Mouse (Mus musculus) testis, adult 2 months (tissue): ENCODE results near the gene Hmmr. TPM values are rescaled to one million over a fixed set of nuclear protein-coding genes. Genes with fewer than 3 reads are reported as not detected.

Source experiments
- H3K27ac ChIP-seq: fragments of 200-500 bp; 2 replicates; pipeline ENCODE4 v1.5.1; 2012; ENCODE audit warnings: low read depth, low read length; ENCODE audit not compliant: control insufficient read depth, insufficient read depth
- H3K27me3 ChIP-seq: fragments of 200-500 bp; 2 replicates; pipeline ENCODE4 v1.6.1; 2012; ENCODE audit warnings: mild to moderate bottlenecking, low read length, moderate library complexity; ENCODE audit not compliant: control insufficient read depth, insufficient read depth
- H3K36me3 ChIP-seq: fragments of 200-500 bp; 2 replicates; pipeline ENCODE4 v1.6.1; 2012; ENCODE audit warnings: mild to moderate bottlenecking, low read length; ENCODE audit not compliant: control insufficient read depth, insufficient read depth
- H3K4me1 ChIP-seq: fragments of 200-500 bp; 2 replicates; pipeline ENCODE4 v1.6.1; 2012; ENCODE audit warnings: low read length; ENCODE audit not compliant: control insufficient read depth, insufficient read depth
- H3K4me3 ChIP-seq: fragments of 200-500 bp; 2 replicates; pipeline ENCODE4 v1.5.1; 2012; ENCODE audit warnings: low read depth, mild to moderate bottlenecking, low read length, moderate library complexity, mixed read lengths; ENCODE audit not compliant: control insufficient read depth
- CTCF ChIP-seq: fragments of 200-500 bp; IDR thresholded peaks from 2 replicates; pipeline ENCODE4 v1.5.1; 2012; ENCODE audit warnings: low read depth, mild to moderate bottlenecking, inconsistent platforms, low read length, moderate library complexity; ENCODE audit not compliant: control insufficient read depth, insufficient read depth, insufficient replicate concordance
- POLR2A ChIP-seq: fragments of 200-500 bp; IDR thresholded peaks from 2 replicates; pipeline ENCODE4 v1.6.1; 2012; ENCODE audit warnings: low read depth, mild to moderate bottlenecking, inconsistent platforms, low read length, moderate library complexity; ENCODE audit not compliant: control insufficient read depth
- polyA plus RNA-seq: library from polyadenylated mRNA; depleted of rRNA; stranded (reverse); fragments of >200 nt; gene quantifications from 2 replicates; pipeline ENCODE4 v1.2.3, GENCODE M21; 2012; rRNA removed

Gene Hmmr
- polyA plus RNA-seq, result 5.0 and 6.8 TPM in 2 replicates

- H3K36me3 ChIP-seq, result no peaks in the 10 kb centered on the region
- peak within 1 kb of the TSS; percentile 83 for H3K27ac ChIP-seq
- 0 out of 2 replicates have a peak, but pooled peaks have one; percentile 31 for TF ChIP-seq POLR2A
- no peak for TF ChIP-seq CTCF
- H3K27me3 ChIP-seq, result no peaks in the 10 kb centered on the region
- peaks cover 4% of the 10 kb centered on the region for H3K4me1 ChIP-seq
- H3K4me3 ChIP-seq, result peak within 1 kb of the TSS; percentile 98
These were observed at the start of gene Hmmr, which contains the start of gene Nudcd2 for GRCm38 (mm10) chr11:40733339-40734174. TSS of gene Hmmr (minus strand) at chr11:40733422. TSS of gene Nudcd2 (plus strand) at chr11:40733667.

DNA sequence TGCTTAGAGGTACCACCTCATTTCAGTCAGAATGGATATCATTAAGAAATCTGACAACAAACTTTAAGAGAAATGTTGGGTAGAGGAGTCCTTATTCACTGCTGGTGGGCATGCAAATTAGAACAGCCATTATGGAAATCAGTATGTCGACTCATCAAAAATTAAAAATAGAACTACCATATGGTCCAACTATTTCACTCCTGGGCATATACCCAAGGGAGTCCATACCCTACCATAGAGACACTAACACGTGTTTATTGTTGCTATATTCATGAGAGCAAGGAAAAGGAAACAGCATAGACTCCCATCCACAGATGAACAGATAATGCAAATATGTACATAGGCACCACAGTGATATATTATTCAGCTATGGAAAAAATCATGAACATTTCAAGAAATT, 48.6 kb upstream of the Hmmr start:
- H3K36me3 ChIP-seq, result no peaks in the 10 kb centered on the region
- no peaks in the 10 kb centered on the region for H3K4me1 ChIP-seq
- no peak overlapping the region for H3K4me3 ChIP-seq
- no peak for TF ChIP-seq POLR2A
- no peak for TF ChIP-seq CTCF
- no peak overlapping the region for H3K27ac ChIP-seq
- H3K27me3 ChIP-seq, result no peaks in the 10 kb centered on the region

- H3K4me1 ChIP-seq, result no peaks in the 10 kb centered on the region
- TF ChIP-seq POLR2A (no peak), CTCF (no peak)
- no peaks in the 10 kb centered on the region for H3K27me3 ChIP-seq
- no peak overlapping the region for H3K4me3 ChIP-seq
- H3K36me3 ChIP-seq, result no peaks in the 10 kb centered on the region
- no peak overlapping the region for H3K27ac ChIP-seq
These were observed 42.4 kb upstream of the Hmmr start for GRCm38 (mm10) chr11:40775315-40776269.

GRCm38 (mm10) chr11:40764690-40765089, 31.5 kb upstream of the Hmmr start:
- H3K4me1 ChIP-seq, result no peaks in the 10 kb centered on the region
- TF ChIP-seq CTCF, result no peak
- TF ChIP-seq POLR2A, result no peak
- no peaks in the 10 kb centered on the region for H3K36me3 ChIP-seq
- H3K27ac ChIP-seq, result no peak overlapping the region
- H3K4me3 ChIP-seq, result no peak overlapping the region
- H3K27me3 ChIP-seq, result no peaks in the 10 kb centered on the region

DNA sequence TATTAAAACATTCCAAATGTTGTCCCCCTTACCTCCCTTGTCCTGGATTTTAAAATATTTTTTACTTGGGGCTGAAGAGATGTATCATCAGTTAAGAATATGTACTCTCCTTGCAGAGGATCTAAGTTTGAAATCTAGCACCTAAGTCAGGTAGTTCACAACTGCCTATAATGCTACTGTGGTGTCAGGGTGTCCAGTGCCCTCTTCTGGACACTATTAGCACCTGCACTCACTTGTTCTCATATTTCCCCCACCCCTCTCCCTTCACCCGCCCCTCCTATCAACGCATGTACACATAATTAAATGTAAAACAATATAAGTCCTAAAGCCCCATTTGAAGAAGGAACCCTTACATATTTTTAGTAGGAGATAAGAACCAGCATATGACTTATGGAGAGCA, 30.2 kb upstream of the Hmmr start:
- Histone ChIP-seq H3K36me3 (no peaks in the 10 kb centered on the region), H3K4me1 (no peaks in the 10 kb centered on the region), H3K27me3 (no peaks in the 10 kb centered on the region), H3K27ac (no peak overlapping the region), H3K4me3 (no peak overlapping the region)
- TF ChIP-seq POLR2A (no peak), CTCF (no peak)

DNA sequence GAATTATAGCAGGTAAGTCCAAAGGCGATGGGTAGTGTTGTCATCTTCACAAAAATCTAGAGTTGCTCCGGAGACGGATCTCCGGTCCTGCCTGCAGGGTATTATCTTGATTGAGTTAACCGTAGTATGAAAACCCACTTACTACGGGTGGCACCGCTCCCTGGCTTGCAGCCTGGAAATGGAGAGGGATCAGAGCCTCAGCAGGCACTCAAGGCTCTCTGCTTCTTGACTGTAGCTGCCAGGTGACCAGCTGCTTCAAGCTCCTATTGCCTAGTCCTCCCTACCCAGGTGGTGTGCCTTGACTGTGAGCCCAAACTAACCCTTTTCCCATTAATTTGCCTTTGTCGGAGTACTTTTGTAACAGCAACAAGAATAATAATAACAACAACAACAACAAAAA, 26.7 kb upstream of the Hmmr start:
- no peaks in the 10 kb centered on the region for H3K36me3 ChIP-seq
- TF ChIP-seq CTCF (no peak), POLR2A (no peak)
- H3K4me1 ChIP-seq, result no peaks in the 10 kb centered on the region
- H3K27me3 ChIP-seq, result no peaks in the 10 kb centered on the region
- no peak overlapping the region for H3K4me3 ChIP-seq
- H3K27ac ChIP-seq, result no peak overlapping the region

- no peak overlapping the region for H3K27ac ChIP-seq
- TF ChIP-seq CTCF (no peak), POLR2A (no peak)
These were observed 22.7 kb upstream of the Hmmr start for GRCm38 (mm10) chr11:40755968-40756367.

More at GRCm38 (mm10) chr11:40755968-40756367, 22.7 kb upstream of the Hmmr start:
- no peak overlapping the region for H3K4me3 ChIP-seq
- H3K4me1 ChIP-seq, result peaks cover 2% of the 10 kb centered on the region; the same call in 1 of the 2 replicates
- no peaks in the 10 kb centered on the region for H3K36me3 ChIP-seq
- no peaks in the 10 kb centered on the region for H3K27me3 ChIP-seq
